Mouse (Mus musculus) hindbrain, embryonic 10.5 days (tissue): ENCODE measurements at regions not wholly inside any gene's neighbourhood (a gene's known extent, or its start where the extent isn't known, plus 50 kb on each side); places are given as distances from the start of the nearest gene placed in this dataset.

Experiments used
- DNase-seq: peaks from one replicate; pipeline ENCODE4 v3.0.0-alpha.2; 2017; ENCODE audit warnings: low spot score
- H3K27ac ChIP-seq: fragments of 300-500 bp; sonication (generic); 2 replicates; pipeline ENCODE4 v1.5.1; 2016; ENCODE audit warnings: mild to moderate bottlenecking, moderate library complexity
- H3K27me3 ChIP-seq: fragments of 300-500 bp; sonication (generic); 2 replicates; pipeline ENCODE4 v1.6.1; 2016; ENCODE audit warnings: mild to moderate bottlenecking; ENCODE audit not compliant: poor library complexity, insufficient read depth, severe bottlenecking
- H3K36me3 ChIP-seq: fragments of 300-500 bp; sonication (generic); 2 replicates; pipeline ENCODE4 v1.6.1; 2016; ENCODE audit warnings: mild to moderate bottlenecking, moderate library complexity
- H3K4me1 ChIP-seq: fragments of 300-500 bp; sonication (generic); replicated peaks from 2 replicates; pipeline ENCODE4 v1.6.1; 2016; ENCODE audit warnings: mild to moderate bottlenecking
- H3K4me3 ChIP-seq: fragments of 300-500 bp; sonication (generic); 2 replicates; pipeline ENCODE4 v1.5.1; 2016; ENCODE audit warnings: mild to moderate bottlenecking, moderate library complexity
- H3K9me3 ChIP-seq: fragments of 300-500 bp; sonication (generic); 2 replicates; pipeline ENCODE4 v1.6.1; 2016; ENCODE audit warnings: mild to moderate bottlenecking, moderate library complexity
- WGBS: fragments of 180-500 bp; shearing (Covaris S2); methylation state at CpG from one replicate; pipeline ENCODE4 v1.1.7; 2016; 5-methylcytosine and 5-hydroxymethylcytosine counted together

- no peaks in the 10 kb centered on the region for H3K36me3 ChIP-seq
- H3K4me1 ChIP-seq, result no peaks in the 10 kb centered on the region
- DNase-seq, result no peak
- H3K27me3 ChIP-seq, result no peaks in the 10 kb centered on the region
- no peaks in the 10 kb centered on the region for H3K9me3 ChIP-seq
- H3K4me3 ChIP-seq, result no peak overlapping the region
- 86% methylated on average over 6 of the region's 6 CpGs for WGBS
- no peak overlapping the region for H3K27ac ChIP-seq
Observed at GRCm38 (mm10) chr13:79182630-79183412, 983.3 kb upstream of the Nr2f1 start.

- no peak overlapping the region for H3K4me3 ChIP-seq
- H3K27me3 ChIP-seq, result no peaks in the 10 kb centered on the region
- H3K36me3 ChIP-seq, result no peaks in the 10 kb centered on the region
- no peaks in the 10 kb centered on the region for H3K9me3 ChIP-seq
- 74% methylated on average over 3 of the region's 3 CpGs for WGBS
- no peak overlapping the region for H3K27ac ChIP-seq
- DNase-seq, result no peak
- no peaks in the 10 kb centered on the region for H3K4me1 ChIP-seq
Observed at GRCm38 (mm10) chr13:79158757-79159156, 959.2 kb upstream of the Nr2f1 start.

GRCm38 (mm10) chr13:79142903-79143302 is 943.3 kb upstream of the Nr2f1 start:
- no peak overlapping the region for H3K4me3 ChIP-seq
- H3K27ac ChIP-seq, result no peak overlapping the region
- H3K36me3 ChIP-seq, result no peaks in the 10 kb centered on the region
- DNase-seq, result no peak
- H3K27me3 ChIP-seq, result no peaks in the 10 kb centered on the region
- peaks cover 10% of the 10 kb centered on the region for H3K4me1 ChIP-seq
- H3K9me3 ChIP-seq, result no peaks in the 10 kb centered on the region
- 75% methylated on average over 1 of the region's 1 CpGs for WGBS

- Histone ChIP-seq H3K27me3 (no peaks in the 10 kb centered on the region), H3K27ac (no peak overlapping the region), H3K9me3 (no peaks in the 10 kb centered on the region), H3K4me1 (peaks cover 24% of the 10 kb centered on the region), H3K36me3 (no peaks in the 10 kb centered on the region), H3K4me3 (no peak overlapping the region)
- DNase-seq, result no peak
- WGBS, result 43% methylated on average over 5 of the region's 5 CpGs
Observed at GRCm38 (mm10) chr13:79141362-79141966, 941.9 kb upstream of the Nr2f1 start.

- Histone ChIP-seq H3K4me1 (peaks cover 35% of the 10 kb centered on the region), H3K27me3 (no peaks in the 10 kb centered on the region), H3K36me3 (no peaks in the 10 kb centered on the region), H3K27ac (no peak overlapping the region), H3K9me3 (no peaks in the 10 kb centered on the region), H3K4me3 (no peak overlapping the region)
- DNase-seq, result no peak
- WGBS, result 53% methylated on average over 2 of the region's 2 CpGs
Observed at GRCm38 (mm10) chr13:79138747-79139146, 939.2 kb upstream of the Nr2f1 start.

GRCm38 (mm10) chr13:79136726-79137125 is 937.2 kb upstream of the Nr2f1 start:
- H3K9me3 ChIP-seq, result no peaks in the 10 kb centered on the region
- H3K36me3 ChIP-seq, result no peaks in the 10 kb centered on the region
- peak; percentile 64 for DNase-seq
- 15% methylated on average over 1 of the region's 1 CpGs for WGBS
- H3K27me3 ChIP-seq, result no peaks in the 10 kb centered on the region
- 0 out of 2 replicates have a peak overlapping the region, but pooled peaks have one; percentile 5 for H3K27ac ChIP-seq
- H3K4me3 ChIP-seq, result no peak overlapping the region
- peaks cover 38% of the 10 kb centered on the region for H3K4me1 ChIP-seq
